Mouse (Mus musculus): ENCODE results near the gene Cdadc1.

DNA sequence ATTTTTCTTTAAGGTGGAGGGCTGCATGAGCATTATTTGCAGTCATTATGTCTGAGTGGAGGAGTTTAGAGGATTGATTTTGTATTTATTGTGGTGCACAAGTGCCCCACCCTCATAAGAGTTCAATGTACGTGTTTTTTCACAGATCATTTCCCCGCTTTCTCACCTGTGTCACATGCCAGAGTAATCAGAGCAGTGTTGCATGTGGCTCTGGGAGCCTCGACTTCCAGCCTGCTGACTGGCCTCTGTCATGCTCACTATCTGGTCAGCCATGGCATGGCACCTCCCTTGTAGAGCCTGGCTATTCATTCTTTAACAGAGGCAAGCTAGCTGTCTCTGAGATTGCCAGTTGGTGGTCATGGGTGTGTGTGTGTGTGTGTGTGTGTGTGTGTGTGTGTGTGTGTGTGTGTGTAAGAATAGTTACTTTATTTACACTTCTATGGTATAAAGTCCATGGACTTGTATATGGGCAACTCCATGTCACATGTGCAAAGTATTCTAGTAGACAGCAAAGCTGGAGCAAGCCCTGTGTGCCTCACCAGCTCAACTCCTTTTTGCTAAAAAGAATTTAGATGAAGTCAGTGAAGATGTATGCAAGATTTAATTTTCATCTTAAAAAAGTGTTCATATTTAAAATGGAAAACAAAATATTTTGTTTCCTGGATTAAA lies 54.5 kb downstream of the Cdadc1 start:
- no peak for TF ChIP-seq POLR2A (IDR thresholded peaks at IDR 0.05; ENCODE audit: control insufficient read depth, low read depth, low read length)
- no peak for TF ChIP-seq CTCF (IDR thresholded peaks at IDR 0.05; ENCODE audit: control insufficient read depth, insufficient read depth, insufficient replicate concordance, low read depth, low read length)
